In genomic region chr13:36562447-36563441, GRCm38 (mm10) we compare ENCODE assay signal across 11 mouse cellular contexts.
DNase-seq lines count a peak whose midpoint lies in the region; ATAC-seq and TF ChIP-seq lines count a peak whose summit lies in the region.
"Had no signal": no experiment of that assay in that cellular context is flagged by ENCODE, and none has a peak within 500 bp of the region (broad histone marks: within the 10 kb centered on the region; RNA-seq: fewer than 3 reads in every experiment).

No protein-coding gene starts in this region.

- H3K36me3 ChIP-seq in midbrain, embryonic 11.5 days (ENCODE audit: control insufficient read depth, insufficient read depth, low read length) = no peaks in the 10 kb centered on the region
- H3K36me3 ChIP-seq in liver, postnatal 0 days (replicated peaks; ENCODE audit: insufficient read depth, low read length) = no peaks in the 10 kb centered on the region

- no peak for DNase-seq in frontal cortex, adult 2 months (ENCODE audit: extremely low spot score in 1 of 2, low spot score in 1 of 2)
- peak; percentile 12 for DNase-seq in urinary bladder, postnatal 14 days (ENCODE audit: low spot score)
- no peak for DNase-seq in urinary bladder, adult 18-20 months (ENCODE audit: low spot score in 2 of 2)
- peak; percentile 89 for DNase-seq in midbrain, embryonic 11.5 days (ENCODE audit: low spot score, missing footprints)
- DNase-seq in left cerebral cortex, adult 11 months (ENCODE audit: low spot score) = no peak
- no peak for DNase-seq in liver, postnatal 0 days
- DNase-seq in right cerebral cortex, adult 18-20 months = no peak
- DNase-seq: thymus, postnatal 25 days had no signal

- H3K27ac ChIP-seq in midbrain, embryonic 11.5 days (ENCODE audit: low read depth, low read length) = peak overlapping the region; percentile 59; the same call in 1 of the 2 replicates
- H3K27ac ChIP-seq in liver, postnatal 0 days (ENCODE audit: low read depth) = no peak overlapping the region
- H3K27ac ChIP-seq: macrophage had no signal

- H3K9me3 ChIP-seq in midbrain, embryonic 11.5 days (ENCODE audit: control insufficient read depth, low read length) = no peaks in the 10 kb centered on the region
- H3K9me3 ChIP-seq in liver, postnatal 0 days (ENCODE audit: low read length) = no peaks in the 10 kb centered on the region

- no peak for TF ChIP-seq EP300 in liver, postnatal 0 days (IDR thresholded peaks at IDR 0.05; ENCODE audit: low read depth)

- peak; percentile 88 for ATAC-seq in frontal cortex, adult (ENCODE audit: low TSS enrichment)
- peak; percentile 68 for ATAC-seq in midbrain, embryonic 11.5 days (ENCODE audit: low FRiP score)
- no peak for ATAC-seq in liver, postnatal 0 days
- ATAC-seq: Patski had no signal

- H3K4me3 ChIP-seq in midbrain, embryonic 11.5 days (ENCODE audit: low read depth, low read length) = no peak overlapping the region
- no peak overlapping the region for H3K4me3 ChIP-seq in liver, postnatal 0 days (ENCODE audit: low read depth, low read length)

- no peak for TF ChIP-seq CTCF in liver, postnatal 0 days (IDR thresholded peaks at IDR 0.05; ENCODE audit: low read depth)

- 47% methylated on average over 16 of the region's 16 CpGs for WGBS in midbrain, embryonic 11.5 days
- WGBS in liver, postnatal 0 days (ENCODE audit: insufficient replicate concordance) = 73% methylated on average over 16 of the region's 16 CpGs

- no peak overlapping the region for H3K9ac ChIP-seq in midbrain, embryonic 11.5 days (ENCODE audit: low read length)
- H3K9ac ChIP-seq in liver, postnatal 0 days (replicated peaks) = no peak overlapping the region

- H3K4me1 ChIP-seq in midbrain, embryonic 11.5 days (ENCODE audit: control insufficient read depth, insufficient read depth, low read length) = peaks cover 13% of the 10 kb centered on the region
- H3K4me1 ChIP-seq in liver, postnatal 0 days (ENCODE audit: insufficient read depth) = no peaks in the 10 kb centered on the region

- H3K4me2 ChIP-seq in midbrain, embryonic 11.5 days = no peak overlapping the region
- H3K4me2 ChIP-seq in liver, postnatal 0 days (ENCODE audit: low read depth, low read length) = no peak overlapping the region

- H3K27me3 ChIP-seq in midbrain, embryonic 11.5 days (ENCODE audit: control insufficient read depth, insufficient read depth, low read length) = no peaks in the 10 kb centered on the region
- H3K27me3 ChIP-seq in liver, postnatal 0 days (ENCODE audit: insufficient read depth, low read length) = no peaks in the 10 kb centered on the region
- H3K27me3 ChIP-seq: Patski had no signal

Comparison
In these comparisons a context has a peak if more than half of its experiments do, and no peak if none do; other contexts are left out.
1. DNase-seq: peak in urinary bladder, postnatal 14 days (single experiment) and midbrain, embryonic 11.5 days (single experiment); none in frontal cortex, adult 2 months (0 of 2), urinary bladder, adult 18-20 months (0 of 2), left cerebral cortex, adult 11 months (single experiment), liver, postnatal 0 days (single experiment) and right cerebral cortex, adult 18-20 months (single experiment).